Mouse (Mus musculus) heart, embryonic 14.5 days (tissue): ENCODE results near the gene Mindy1. TPM values are rescaled to one million over a fixed set of nuclear protein-coding genes. Genes with fewer than 3 reads are reported as not detected.

Source experiments
- polyA plus RNA-seq: library from polyadenylated mRNA; unstranded; fragments of >200 nt; fragmentation: Nextera tagmentation; extraction: Ambion mirVana; gene quantifications from 2 replicates; pipeline ENCODE4 v1.2.1, GENCODE M21; 2014

The Mindy1 gene
- polyA plus RNA-seq, 1 experiment from 2014 or later, result 28.8 TPM

Other genes with a start within 250 kb of the Mindy1 start
- gene Psmd4, start 238.7 kb upstream of the Mindy1 start, polyA plus RNA-seq, result 176 and 188 TPM in 2 replicates
- gene Pip5k1a, start 174.4 kb upstream of the Mindy1 start, polyA plus RNA-seq, result 11.9 and 12.7 TPM in 2 replicates
- gene Vps72, start 170.3 kb upstream of the Mindy1 start, polyA plus RNA-seq, result 87.5 and 95.7 TPM in 2 replicates
- 1.6 and 2.2 TPM in 2 replicates for gene Tmod4, start 156.9 kb upstream of the Mindy1 start, polyA plus RNA-seq
- gene Scnm1, start 147.3 kb upstream of the Mindy1 start, polyA plus RNA-seq, result 58.5 and 58.7 TPM in 2 replicates
- gene Lysmd1, start 147.3 kb upstream of the Mindy1 start, polyA plus RNA-seq, result 8.1 and 8.4 TPM in 2 replicates
- 2.6 and 3.3 TPM in 2 replicates for gene Tnfaip8l2, start 139.0 kb upstream of the Mindy1 start, polyA plus RNA-seq
- 3.2 and 5.8 TPM in 2 replicates for gene Sema6c, start 120.9 kb upstream of the Mindy1 start, polyA plus RNA-seq
- 6.6 and 7.9 TPM in 2 replicates for gene Gabpb2, start 63.4 kb upstream of the Mindy1 start, polyA plus RNA-seq
- gene Cdc42se1, start 52.6 kb upstream of the Mindy1 start, polyA plus RNA-seq, result 61.7 and 63.3 TPM in 2 replicates
- 12.6 and 14.2 TPM in 2 replicates for gene Mllt11, start 49.2 kb upstream of the Mindy1 start, polyA plus RNA-seq
- 0.23 and 0.46 TPM in 2 replicates for gene Gm128, start 39.7 kb upstream of the Mindy1 start, polyA plus RNA-seq
- not detected in 2 replicates for gene Bnipl, start 30.2 kb upstream of the Mindy1 start, polyA plus RNA-seq
- 29.8 and 31.7 TPM in 2 replicates for gene Prune1, start 731 bp downstream of the Mindy1 start, polyA plus RNA-seq
- 0.88 TPM in 2 replicates for gene Anxa9, start 25.8 kb downstream of the Mindy1 start, polyA plus RNA-seq
- 118 and 123 TPM in 2 replicates for gene Cers2, start 33.4 kb downstream of the Mindy1 start, polyA plus RNA-seq
- 22.1 and 24.4 TPM in 2 replicates for gene Setdb1, start 75.9 kb downstream of the Mindy1 start, polyA plus RNA-seq
- gene 4930558C23Rik, start 121.5 kb downstream of the Mindy1 start, polyA plus RNA-seq, result not detected in 2 replicates
- 27.5 and 28.5 TPM in 2 replicates for gene Arnt, start 153.0 kb downstream of the Mindy1 start, polyA plus RNA-seq
- 23.2 and 23.9 TPM in 2 replicates for gene Ctsk, start 217.9 kb downstream of the Mindy1 start, polyA plus RNA-seq
- 19.0 and 28.3 TPM in 2 replicates for gene Ctss, start 245.4 kb downstream of the Mindy1 start, polyA plus RNA-seq